Mouse (Mus musculus): ENCODE results near the gene Cdc42ep1. TPM values are rescaled to one million over a fixed set of nuclear protein-coding genes. Genes with fewer than 3 reads are reported as not detected.

Cdc42ep1 gene
- polyA plus RNA-seq, 1 experiment from 2014 or later: 12.6 TPM

DNA sequence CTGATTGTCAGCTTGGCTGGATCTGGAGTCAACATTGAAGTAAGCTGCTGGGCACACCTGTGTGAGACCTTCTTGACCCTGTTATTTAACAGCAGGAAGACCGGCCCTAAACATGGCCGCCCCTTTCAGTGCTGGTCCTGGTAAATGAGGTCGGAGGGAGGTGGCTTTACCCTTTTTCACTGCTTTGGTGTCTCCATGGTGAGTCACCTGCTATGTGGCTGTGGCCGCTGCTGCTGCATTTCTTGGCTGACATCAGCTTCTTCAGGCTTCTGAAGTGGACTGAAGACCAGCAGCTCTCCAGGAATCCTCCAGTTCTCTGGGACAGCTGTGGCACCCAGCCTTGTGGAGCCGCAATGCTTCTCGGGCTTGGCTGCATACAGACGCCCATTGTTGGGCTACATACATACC lies 26.4 kb downstream of the Cdc42ep1 start:
- no peaks in the 10 kb centered on the region for H3K4me1 ChIP-seq (ENCODE audit: insufficient read depth)
- no peak overlapping the region for H3K4me2 ChIP-seq (ENCODE audit: low read depth, low read length)
- ATAC-seq (no peak), DNase-seq (no peak)
- H3K4me3 ChIP-seq (ENCODE audit: low read depth, low read length): no peak overlapping the region
- no peaks in the 10 kb centered on the region for H3K9me3 ChIP-seq (ENCODE audit: low read length)
- peak overlapping the region; percentile 30; the same call in 1 of the 2 replicates for H3K27ac ChIP-seq (ENCODE audit: low read depth)
- H3K27me3 ChIP-seq (ENCODE audit: insufficient read depth, low read length): no peaks in the 10 kb centered on the region
- H3K36me3 ChIP-seq (replicated peaks; ENCODE audit: insufficient read depth, low read length): no peaks in the 10 kb centered on the region
- whole genome bisulfite sequencing (ENCODE audit: insufficient replicate concordance): 76% methylated on average over 7 of the region's 7 CpGs
- no peak overlapping the region for H3K9ac ChIP-seq (replicated peaks)
- TF ChIP-seq EP300 (IDR thresholded peaks at IDR 0.05; ENCODE audit: low read depth): no peak

DNA sequence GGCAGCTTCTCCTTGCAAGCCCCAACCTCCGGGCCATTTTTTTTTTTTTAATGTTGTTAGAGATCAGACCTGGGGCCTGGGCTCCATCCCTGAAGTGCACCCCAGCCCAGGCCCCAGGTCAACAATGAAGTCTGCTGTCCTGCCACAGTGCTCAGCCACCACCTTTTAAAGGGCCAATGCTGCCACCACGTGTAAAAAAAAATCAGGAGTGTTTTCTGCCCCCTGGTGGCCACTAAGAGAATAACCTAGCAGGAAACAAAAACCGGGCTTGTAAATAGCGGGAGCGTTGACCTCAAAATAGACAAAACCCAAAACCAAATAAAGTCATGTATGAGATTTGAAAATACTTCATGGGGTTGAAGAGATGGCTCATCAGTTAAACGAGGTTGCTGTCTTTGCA lies 27.4 kb downstream of the Cdc42ep1 start:
- Histone ChIP-seq H3K27me3 (ENCODE audit: insufficient read depth, low read length) (no peaks in the 10 kb centered on the region), H3K36me3 (replicated peaks; ENCODE audit: insufficient read depth, low read length) (no peaks in the 10 kb centered on the region), H3K27ac (ENCODE audit: low read depth) (no peak overlapping the region), H3K4me3 (ENCODE audit: low read depth, low read length) (no peak overlapping the region), H3K4me1 (ENCODE audit: insufficient read depth) (no peaks in the 10 kb centered on the region), H3K9me3 (ENCODE audit: low read length) (no peaks in the 10 kb centered on the region), H3K4me2 (ENCODE audit: low read depth, low read length) (no peak overlapping the region), H3K9ac (replicated peaks) (no peak overlapping the region)
- whole genome bisulfite sequencing (ENCODE audit: insufficient replicate concordance): 11% methylated on average over 6 of the region's 6 CpGs
- ATAC-seq (peak; percentile 17; the same call in 1 of the 2 replicates), DNase-seq (peak; percentile 55)
- no peak for TF ChIP-seq EP300 (IDR thresholded peaks at IDR 0.05; ENCODE audit: low read depth)
- TF ChIP-seq CTCF (IDR thresholded peaks at IDR 0.05; ENCODE audit: low read depth): peak; percentile 85

DNA sequence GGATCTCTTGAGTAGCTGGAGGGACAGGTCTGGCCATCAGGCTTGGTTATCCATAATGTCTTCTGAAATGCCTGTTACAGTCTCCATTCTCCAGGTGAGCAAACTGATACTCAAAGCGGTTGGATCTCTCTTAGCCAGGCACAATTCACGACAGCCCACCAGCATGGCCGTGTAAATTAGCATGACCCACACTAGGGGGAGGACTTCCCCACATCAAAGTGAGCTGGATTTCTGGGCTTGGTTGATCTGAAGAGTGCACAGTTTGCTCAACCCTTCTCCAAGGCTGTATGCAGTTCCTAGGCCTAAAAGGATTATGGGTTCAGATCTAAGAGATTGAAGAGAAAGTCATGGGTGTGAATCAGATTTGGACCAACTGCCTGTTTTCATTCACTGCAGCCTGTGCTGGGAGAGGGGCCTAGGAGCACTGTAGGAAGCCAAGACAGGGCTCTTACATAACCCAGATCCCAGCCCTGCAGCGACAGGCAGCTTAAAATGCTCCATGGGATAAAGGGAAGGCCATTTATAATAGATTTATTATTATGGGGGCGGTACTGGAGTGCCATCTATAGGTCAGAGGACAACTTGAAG lies 29.7 kb downstream of the Cdc42ep1 start:
- Histone ChIP-seq H3K36me3 (replicated peaks; ENCODE audit: insufficient read depth, low read length) (no peaks in the 10 kb centered on the region), H3K4me1 (ENCODE audit: insufficient read depth) (peaks cover 11% of the 10 kb centered on the region), H3K9ac (replicated peaks) (no peak overlapping the region), H3K27me3 (ENCODE audit: insufficient read depth, low read length) (no peaks in the 10 kb centered on the region), H3K9me3 (ENCODE audit: low read length) (no peaks in the 10 kb centered on the region), H3K4me2 (ENCODE audit: low read depth, low read length) (no peak overlapping the region), H3K4me3 (ENCODE audit: low read depth, low read length) (no peak overlapping the region), H3K27ac (ENCODE audit: low read depth) (no peak overlapping the region)
- ATAC-seq (no peak), DNase-seq (no peak)
- WGBS (ENCODE audit: insufficient replicate concordance): 48% methylated on average over 5 of the region's 5 CpGs
- peak; percentile 35 for TF ChIP-seq CTCF (IDR thresholded peaks at IDR 0.05; ENCODE audit: low read depth)
- TF ChIP-seq EP300 (IDR thresholded peaks at IDR 0.05; ENCODE audit: low read depth): no peak

DNA sequence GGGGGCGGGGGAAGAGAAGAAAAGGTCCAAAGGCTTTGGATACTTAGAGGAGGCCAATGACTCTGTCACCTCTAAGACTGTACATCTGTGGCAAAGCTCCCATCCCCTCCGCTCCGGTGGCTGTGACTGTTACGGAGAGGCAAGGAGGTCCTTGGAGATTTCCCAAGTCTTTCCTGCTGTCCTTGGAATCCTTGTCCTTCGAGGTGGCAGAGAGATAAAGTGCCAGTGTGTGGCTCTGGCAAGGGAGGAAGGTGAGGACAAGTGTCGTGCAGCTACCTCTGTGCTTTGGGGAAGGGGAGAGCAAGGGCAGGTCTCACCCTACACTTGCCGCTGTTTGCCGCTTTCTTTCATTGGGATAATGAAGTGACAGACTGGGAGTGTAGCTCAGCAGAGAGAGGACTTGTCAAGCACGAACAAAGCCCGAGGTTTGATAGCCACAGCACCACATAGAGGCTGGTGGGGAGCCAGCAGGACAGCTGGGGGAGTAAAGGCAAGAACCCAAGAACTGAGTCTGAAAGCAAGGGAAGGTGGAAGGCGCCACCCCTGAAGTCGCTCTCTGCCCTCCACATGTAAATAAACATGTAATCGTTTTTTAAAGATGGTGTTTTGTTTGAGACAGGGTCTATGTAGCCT lies 31.5 kb downstream of the Cdc42ep1 start:
- Histone ChIP-seq H3K9me3 (ENCODE audit: low read length) (no peaks in the 10 kb centered on the region), H3K36me3 (replicated peaks; ENCODE audit: insufficient read depth, low read length) (no peaks in the 10 kb centered on the region), H3K27ac (ENCODE audit: low read depth) (no peak overlapping the region), H3K4me3 (ENCODE audit: low read depth, low read length) (no peak overlapping the region), H3K27me3 (ENCODE audit: insufficient read depth, low read length) (no peaks in the 10 kb centered on the region), H3K4me2 (ENCODE audit: low read depth, low read length) (no peak overlapping the region), H3K4me1 (ENCODE audit: insufficient read depth) (peaks cover 19% of the 10 kb centered on the region), H3K9ac (replicated peaks) (no peak overlapping the region)
- TF ChIP-seq EP300 (IDR thresholded peaks at IDR 0.05; ENCODE audit: low read depth) (no peak), CTCF (IDR thresholded peaks at IDR 0.05; ENCODE audit: low read depth) (no peak)
- no peak for ATAC-seq
- no peak for DNase-seq
- WGBS (ENCODE audit: insufficient replicate concordance): 71% methylated on average over 13 of the region's 13 CpGs

DNA sequence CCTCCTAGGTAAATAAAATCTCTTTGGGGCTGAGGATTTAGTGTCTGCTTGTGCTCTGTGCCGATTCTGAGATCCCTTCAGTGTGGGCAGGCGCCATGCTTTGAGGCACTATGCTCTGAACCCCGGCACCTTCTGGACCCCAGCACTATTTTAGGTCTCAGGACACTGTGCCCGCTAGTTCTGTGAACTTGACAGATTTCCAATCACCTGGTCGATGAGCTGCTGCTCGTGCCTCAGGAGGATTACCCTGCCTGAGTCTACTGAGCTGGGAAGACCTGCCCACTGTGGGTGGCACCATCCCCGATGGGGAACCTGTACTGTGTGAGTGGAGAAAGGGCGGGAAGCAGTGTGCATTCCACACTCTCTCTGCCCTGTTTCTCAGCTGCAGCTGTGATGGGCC lies 32.6 kb downstream of the Cdc42ep1 start:
- no peak for ATAC-seq
- Histone ChIP-seq H3K4me2 (ENCODE audit: low read depth, low read length) (no peak overlapping the region), H3K9me3 (ENCODE audit: low read length) (no peaks in the 10 kb centered on the region), H3K4me3 (ENCODE audit: low read depth, low read length) (no peak overlapping the region), H3K9ac (replicated peaks) (no peak overlapping the region), H3K27ac (ENCODE audit: low read depth) (no peak overlapping the region), H3K27me3 (ENCODE audit: insufficient read depth, low read length) (no peaks in the 10 kb centered on the region), H3K4me1 (ENCODE audit: insufficient read depth) (peaks cover 26% of the 10 kb centered on the region), H3K36me3 (replicated peaks; ENCODE audit: insufficient read depth, low read length) (no peaks in the 10 kb centered on the region)
- TF ChIP-seq CTCF (IDR thresholded peaks at IDR 0.05; ENCODE audit: low read depth) (no peak), EP300 (IDR thresholded peaks at IDR 0.05; ENCODE audit: low read depth) (no peak)
- DNase-seq: no peak
- 75% methylated on average over 8 of the region's 8 CpGs for WGBS (ENCODE audit: insufficient replicate concordance)

DNA sequence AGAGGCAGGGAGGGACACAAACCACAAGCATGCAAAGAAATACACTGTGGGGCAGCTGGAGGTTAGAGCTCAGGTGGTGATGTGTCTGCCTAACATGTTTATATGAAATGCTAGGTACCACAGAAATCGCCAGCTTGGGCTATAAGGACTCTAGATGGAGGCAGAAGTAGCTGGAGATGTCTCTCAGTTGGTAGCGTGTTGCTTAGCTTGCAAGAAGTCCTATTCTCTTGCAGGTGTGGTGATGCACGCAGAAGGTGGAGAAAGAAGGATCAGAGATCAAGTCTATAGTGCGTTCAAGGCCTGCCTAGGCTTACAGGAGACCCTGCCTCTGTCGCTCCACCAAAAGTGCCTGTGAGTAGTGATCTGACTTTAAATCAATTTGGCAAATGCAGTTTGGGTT lies 33.1 kb downstream of the Cdc42ep1 start:
- H3K27me3 ChIP-seq (ENCODE audit: insufficient read depth, low read length): no peaks in the 10 kb centered on the region
- 87% methylated on average over 5 of the region's 5 CpGs for WGBS (ENCODE audit: insufficient replicate concordance)
- H3K9ac ChIP-seq (replicated peaks): no peak overlapping the region
- no peak for DNase-seq
- ATAC-seq: no peak
- peaks cover 26% of the 10 kb centered on the region for H3K4me1 ChIP-seq (ENCODE audit: insufficient read depth)
- no peak overlapping the region for H3K4me3 ChIP-seq (ENCODE audit: low read depth, low read length)
- no peak for TF ChIP-seq CTCF (IDR thresholded peaks at IDR 0.05; ENCODE audit: low read depth)
- TF ChIP-seq EP300 (IDR thresholded peaks at IDR 0.05; ENCODE audit: low read depth): no peak
- H3K27ac ChIP-seq (ENCODE audit: low read depth): peak overlapping the region; percentile 96; the same call in 1 of the 2 replicates
- H3K4me2 ChIP-seq (ENCODE audit: low read depth, low read length): peak overlapping the region; percentile 92; the same call in 1 of the 2 replicates
- 0 out of 2 replicates have a peak, but pooled peaks cover 4% of the 10 kb centered on the region for H3K36me3 ChIP-seq (replicated peaks; ENCODE audit: insufficient read depth, low read length)
- H3K9me3 ChIP-seq (ENCODE audit: low read length): no peaks in the 10 kb centered on the region
